Mouse (Mus musculus): ENCODE measurements around the gene Asic2. TPM values are rescaled to one million over a fixed set of nuclear protein-coding genes. Genes with fewer than 3 reads are reported as not detected.

The Asic2 gene
- polyA plus RNA-seq, 1 experiment: 0.08 TPM

- no peak for DNase-seq
- no peaks in the 10 kb centered on the region for H3K27me3 ChIP-seq (ENCODE audit: control insufficient read depth, insufficient read depth, low read length)
- 95% methylated on average over 5 of the region's 5 CpGs for WGBS
- H3K27ac ChIP-seq (ENCODE audit: control insufficient read depth, insufficient read depth, low read length): no peak overlapping the region
- no peaks in the 10 kb centered on the region for H3K36me3 ChIP-seq (ENCODE audit: control insufficient read depth, insufficient read depth, low read length)
- H3K4me3 ChIP-seq (ENCODE audit: control insufficient read depth, insufficient read depth, low read length): no peak overlapping the region
- H3K4me1 ChIP-seq (replicated peaks; ENCODE audit: control insufficient read depth, insufficient read depth, low read length): no peaks in the 10 kb centered on the region
- TF ChIP-seq CTCF (IDR thresholded peaks at IDR 0.05; ENCODE audit: borderline replicate concordance, control insufficient read depth, extremely low read depth, insufficient read depth, low read length, poor library complexity) (no peak), POLR2A (IDR thresholded peaks at IDR 0.05; ENCODE audit: control insufficient read depth, extremely low read depth, insufficient read depth, low read length, poor library complexity) (no peak)
Measured at GRCm38 (mm10) chr11:80974616-80975015, 993.6 kb downstream of the Asic2 start.

GRCm38 (mm10) chr11:80973976-80974375 lies 994.3 kb downstream of the Asic2 start:
- no peaks in the 10 kb centered on the region for H3K36me3 ChIP-seq (ENCODE audit: control insufficient read depth, insufficient read depth, low read length)
- no peak for DNase-seq
- no peak overlapping the region for H3K4me3 ChIP-seq (ENCODE audit: control insufficient read depth, insufficient read depth, low read length)
- no peaks in the 10 kb centered on the region for H3K27me3 ChIP-seq (ENCODE audit: control insufficient read depth, insufficient read depth, low read length)
- no peaks in the 10 kb centered on the region for H3K4me1 ChIP-seq (replicated peaks; ENCODE audit: control insufficient read depth, insufficient read depth, low read length)
- WGBS: 80% methylated on average over 6 of the region's 6 CpGs
- TF ChIP-seq POLR2A (IDR thresholded peaks at IDR 0.05; ENCODE audit: control insufficient read depth, extremely low read depth, insufficient read depth, low read length, poor library complexity) (no peak), CTCF (IDR thresholded peaks at IDR 0.05; ENCODE audit: borderline replicate concordance, control insufficient read depth, extremely low read depth, insufficient read depth, low read length, poor library complexity) (no peak)
- H3K27ac ChIP-seq (ENCODE audit: control insufficient read depth, insufficient read depth, low read length): no peak overlapping the region

- no peak overlapping the region for H3K4me3 ChIP-seq (ENCODE audit: control insufficient read depth, insufficient read depth, low read length)
- H3K36me3 ChIP-seq (ENCODE audit: control insufficient read depth, insufficient read depth, low read length): no peaks in the 10 kb centered on the region
- DNase-seq: no peak
- TF ChIP-seq POLR2A (IDR thresholded peaks at IDR 0.05; ENCODE audit: control insufficient read depth, extremely low read depth, insufficient read depth, low read length, poor library complexity) (no peak), CTCF (IDR thresholded peaks at IDR 0.05; ENCODE audit: borderline replicate concordance, control insufficient read depth, extremely low read depth, insufficient read depth, low read length, poor library complexity) (no peak)
- H3K27ac ChIP-seq (ENCODE audit: control insufficient read depth, insufficient read depth, low read length): no peak overlapping the region
- H3K4me1 ChIP-seq (replicated peaks; ENCODE audit: control insufficient read depth, insufficient read depth, low read length): no peaks in the 10 kb centered on the region
- 93% methylated on average over 8 of the region's 8 CpGs for WGBS
- no peaks in the 10 kb centered on the region for H3K27me3 ChIP-seq (ENCODE audit: control insufficient read depth, insufficient read depth, low read length)
Measured at GRCm38 (mm10) chr11:80973273-80973672, 995.0 kb downstream of the Asic2 start.

GRCm38 (mm10) chr11:80967544-80967943 lies 1000.7 kb downstream of the Asic2 start:
- Histone ChIP-seq H3K27me3 (ENCODE audit: control insufficient read depth, insufficient read depth, low read length) (no peaks in the 10 kb centered on the region), H3K36me3 (ENCODE audit: control insufficient read depth, insufficient read depth, low read length) (no peaks in the 10 kb centered on the region), H3K4me3 (ENCODE audit: control insufficient read depth, insufficient read depth, low read length) (no peak overlapping the region), H3K4me1 (replicated peaks; ENCODE audit: control insufficient read depth, insufficient read depth, low read length) (no peaks in the 10 kb centered on the region), H3K27ac (ENCODE audit: control insufficient read depth, insufficient read depth, low read length) (no peak overlapping the region)
- TF ChIP-seq POLR2A (IDR thresholded peaks at IDR 0.05; ENCODE audit: control insufficient read depth, extremely low read depth, insufficient read depth, low read length, poor library complexity) (no peak), CTCF (IDR thresholded peaks at IDR 0.05; ENCODE audit: borderline replicate concordance, control insufficient read depth, extremely low read depth, insufficient read depth, low read length, poor library complexity) (no peak)
- no peak for DNase-seq
- 50% methylated on average over 5 of the region's 5 CpGs for WGBS

- Histone ChIP-seq H3K27me3 (ENCODE audit: control insufficient read depth, insufficient read depth, low read length) (no peaks in the 10 kb centered on the region), H3K4me3 (ENCODE audit: control insufficient read depth, insufficient read depth, low read length) (no peak overlapping the region), H3K36me3 (ENCODE audit: control insufficient read depth, insufficient read depth, low read length) (no peaks in the 10 kb centered on the region), H3K27ac (ENCODE audit: control insufficient read depth, insufficient read depth, low read length) (no peak overlapping the region), H3K4me1 (replicated peaks; ENCODE audit: control insufficient read depth, insufficient read depth, low read length) (no peaks in the 10 kb centered on the region)
- WGBS: 62% methylated on average over 3 of the region's 3 CpGs
- TF ChIP-seq CTCF (IDR thresholded peaks at IDR 0.05; ENCODE audit: borderline replicate concordance, control insufficient read depth, extremely low read depth, insufficient read depth, low read length, poor library complexity) (no peak), POLR2A (IDR thresholded peaks at IDR 0.05; ENCODE audit: control insufficient read depth, extremely low read depth, insufficient read depth, low read length, poor library complexity) (no peak)
- DNase-seq: no peak
Measured at GRCm38 (mm10) chr11:80966040-80966439, 1002.2 kb downstream of the Asic2 start.

GRCm38 (mm10) chr11:80961326-80961725 lies 1006.9 kb downstream of the Asic2 start:
- H3K27ac ChIP-seq (ENCODE audit: control insufficient read depth, insufficient read depth, low read length): no peak overlapping the region
- 68% methylated on average over 1 of the region's 1 CpGs for WGBS
- DNase-seq: no peak
- TF ChIP-seq CTCF (IDR thresholded peaks at IDR 0.05; ENCODE audit: borderline replicate concordance, control insufficient read depth, extremely low read depth, insufficient read depth, low read length, poor library complexity) (no peak), POLR2A (IDR thresholded peaks at IDR 0.05; ENCODE audit: control insufficient read depth, extremely low read depth, insufficient read depth, low read length, poor library complexity) (no peak)
- no peaks in the 10 kb centered on the region for H3K27me3 ChIP-seq (ENCODE audit: control insufficient read depth, insufficient read depth, low read length)
- H3K4me1 ChIP-seq (replicated peaks; ENCODE audit: control insufficient read depth, insufficient read depth, low read length): no peaks in the 10 kb centered on the region
- no peaks in the 10 kb centered on the region for H3K36me3 ChIP-seq (ENCODE audit: control insufficient read depth, insufficient read depth, low read length)
- H3K4me3 ChIP-seq (ENCODE audit: control insufficient read depth, insufficient read depth, low read length): no peak overlapping the region

GRCm38 (mm10) chr11:80958086-80958671 lies 1010.1 kb downstream of the Asic2 start:
- Histone ChIP-seq H3K36me3 (ENCODE audit: control insufficient read depth, insufficient read depth, low read length) (no peaks in the 10 kb centered on the region), H3K4me3 (ENCODE audit: control insufficient read depth, insufficient read depth, low read length) (no peak overlapping the region), H3K4me1 (replicated peaks; ENCODE audit: control insufficient read depth, insufficient read depth, low read length) (no peaks in the 10 kb centered on the region), H3K27me3 (ENCODE audit: control insufficient read depth, insufficient read depth, low read length) (no peaks in the 10 kb centered on the region), H3K27ac (ENCODE audit: control insufficient read depth, insufficient read depth, low read length) (no peak overlapping the region)
- no peak for DNase-seq
- WGBS: 9% methylated on average over 16 of the region's 16 CpGs
- no peak for TF ChIP-seq CTCF (IDR thresholded peaks at IDR 0.05; ENCODE audit: borderline replicate concordance, control insufficient read depth, extremely low read depth, insufficient read depth, low read length, poor library complexity)
- TF ChIP-seq POLR2A (IDR thresholded peaks at IDR 0.05; ENCODE audit: control insufficient read depth, extremely low read depth, insufficient read depth, low read length, poor library complexity): no peak
